Mouse (Mus musculus) ZHBTc4 (cell line): ENCODE data around the gene Nxph3.

Experiments used
- DNase-seq: peaks from one replicate; pipeline ENCODE4 v3.0.0-alpha.2; 2011; ENCODE audit warnings: low read depth, low spot score

Gene Nxph3

DNA sequence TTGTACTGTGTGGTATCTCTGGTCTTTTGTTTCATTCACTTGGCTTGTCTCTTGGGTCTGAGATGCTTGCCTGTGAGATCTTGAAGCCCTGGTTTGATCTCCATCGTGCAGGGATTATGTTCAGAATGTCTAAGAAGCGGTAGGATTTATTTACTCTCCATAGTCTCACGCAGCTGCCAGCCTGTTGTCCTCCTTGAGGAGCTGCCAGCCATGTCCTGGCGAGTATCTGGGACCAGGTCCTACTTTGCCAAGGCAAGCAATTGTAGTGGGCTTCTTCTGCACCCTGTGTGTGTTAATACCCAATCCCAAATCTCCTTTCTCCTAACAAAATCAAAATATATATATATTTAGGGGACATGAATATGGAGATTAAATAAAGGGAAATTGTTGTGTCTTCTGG is 21.4 kb downstream of the Nxph3 start:
- DNase-seq: no peak

DNA sequence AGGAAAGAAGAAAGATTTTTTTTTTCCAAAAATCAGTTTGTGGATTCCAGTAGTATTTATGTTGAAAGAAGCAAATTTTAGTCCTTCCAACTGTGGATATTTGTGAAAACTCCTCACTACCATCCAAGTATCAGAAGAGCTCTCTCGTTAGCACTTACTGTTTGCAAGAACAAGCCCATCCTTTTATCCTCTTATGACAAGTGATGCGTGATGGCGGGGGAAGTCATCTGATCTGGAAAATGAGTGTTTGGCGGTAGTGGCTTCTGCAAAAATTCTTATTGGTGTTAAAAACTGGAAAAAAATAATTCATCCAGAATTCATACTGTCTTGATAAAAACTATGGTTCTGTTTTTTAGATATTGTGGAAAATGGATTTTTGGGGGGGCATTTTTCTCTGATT is 22.1 kb downstream of the Nxph3 start:
- no peak for DNase-seq

DNA sequence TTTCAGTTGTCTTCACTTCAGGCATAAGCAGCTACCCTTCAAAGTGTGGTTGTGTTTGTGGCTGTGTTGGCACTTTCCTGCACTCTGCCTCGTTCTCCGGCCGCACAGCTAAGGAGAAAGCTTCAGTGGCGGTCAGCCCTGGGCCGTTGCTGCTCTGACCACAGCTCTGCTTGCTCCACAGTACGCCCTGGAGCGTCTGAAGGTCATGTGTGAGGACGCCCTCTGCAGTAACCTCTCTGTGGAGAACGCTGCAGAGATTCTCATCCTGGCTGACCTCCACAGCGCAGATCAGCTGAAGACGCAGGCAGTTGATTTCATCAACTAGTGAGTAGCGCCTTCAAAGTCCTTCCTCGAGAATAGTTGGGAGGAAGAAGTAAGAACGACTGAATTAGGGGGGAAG is 24.3 kb downstream of the Nxph3 start:
- no peak for DNase-seq

DNA sequence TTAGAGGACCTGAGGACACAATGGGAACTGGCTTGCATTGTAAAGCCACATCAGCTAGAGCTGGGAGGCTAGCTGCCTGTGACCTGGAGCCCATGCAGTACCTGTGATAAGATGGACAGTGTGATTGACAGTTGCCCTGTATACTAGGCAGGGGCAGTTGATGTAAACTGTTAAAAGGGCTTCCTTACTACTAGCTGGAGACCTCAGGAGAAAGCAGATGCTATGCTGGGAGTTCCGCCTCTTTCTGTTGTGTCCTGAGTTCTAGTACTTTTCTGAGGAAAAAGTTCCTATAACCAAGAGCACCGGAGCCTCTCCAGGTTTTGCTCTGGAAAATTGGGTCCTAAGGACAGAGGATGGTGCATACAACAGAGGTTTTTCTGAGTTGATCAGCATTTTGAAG is 27.1 kb downstream of the Nxph3 start:
- no peak for DNase-seq

DNA sequence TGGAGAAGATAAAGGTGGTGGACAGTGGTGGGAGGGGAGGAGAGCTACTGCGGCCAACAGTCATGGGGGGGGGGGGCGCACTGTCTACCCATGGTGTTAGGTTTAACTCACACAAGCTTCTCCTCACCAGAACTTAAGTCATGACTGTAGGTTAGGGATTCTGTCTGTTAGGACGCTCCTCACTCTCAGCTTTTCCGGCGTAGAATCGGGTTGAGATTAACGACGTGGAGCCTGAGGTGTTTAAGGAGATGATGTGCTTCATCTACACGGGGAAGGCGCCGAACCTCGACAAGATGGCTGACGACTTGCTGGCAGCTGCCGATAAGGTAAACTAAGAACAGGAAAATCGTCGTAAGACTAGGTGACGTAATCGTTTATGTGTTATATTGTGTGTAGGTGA is 28.7 kb downstream of the Nxph3 start:
- DNase-seq: no peak

DNA sequence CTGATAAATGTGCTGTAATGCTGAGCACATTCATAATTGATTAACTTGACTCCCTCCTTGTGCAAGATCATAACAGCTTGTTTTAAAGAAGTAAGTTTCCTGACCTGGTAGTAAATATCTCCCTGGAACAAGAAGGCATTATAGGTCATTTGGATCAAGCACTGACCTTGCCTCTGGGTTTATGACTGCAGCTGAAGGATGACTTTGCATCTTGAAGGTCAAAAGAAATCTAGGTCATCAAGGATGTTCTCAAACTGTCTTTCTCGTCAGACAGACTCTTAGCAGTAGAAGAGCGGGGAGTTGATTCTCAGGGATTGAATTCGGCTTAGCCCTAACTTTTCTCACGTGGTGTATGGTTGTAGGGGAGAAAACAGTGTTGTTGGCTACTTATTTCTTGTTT is 33.7 kb downstream of the Nxph3 start:
- DNase-seq: no peak

DNA sequence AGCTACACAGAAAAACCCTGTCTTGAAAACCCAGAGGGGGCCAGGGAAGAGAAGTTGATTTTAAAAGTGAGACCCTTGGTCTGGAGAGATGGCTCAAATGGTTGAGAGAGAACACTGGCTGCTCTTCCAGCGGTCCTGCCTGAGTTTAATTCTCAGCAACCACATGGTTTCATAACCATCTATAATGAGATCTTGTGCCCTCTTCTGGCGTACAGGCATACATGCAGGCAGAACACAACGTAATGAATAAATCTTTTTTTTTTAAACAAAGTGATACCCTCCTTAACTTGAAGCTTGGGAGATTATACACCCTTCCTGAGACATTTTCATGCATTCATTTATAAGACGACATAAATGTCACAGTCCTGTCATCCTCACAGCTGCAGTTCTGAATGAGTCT is 34.9 kb downstream of the Nxph3 start:
- peak; percentile 35 for DNase-seq

DNA sequence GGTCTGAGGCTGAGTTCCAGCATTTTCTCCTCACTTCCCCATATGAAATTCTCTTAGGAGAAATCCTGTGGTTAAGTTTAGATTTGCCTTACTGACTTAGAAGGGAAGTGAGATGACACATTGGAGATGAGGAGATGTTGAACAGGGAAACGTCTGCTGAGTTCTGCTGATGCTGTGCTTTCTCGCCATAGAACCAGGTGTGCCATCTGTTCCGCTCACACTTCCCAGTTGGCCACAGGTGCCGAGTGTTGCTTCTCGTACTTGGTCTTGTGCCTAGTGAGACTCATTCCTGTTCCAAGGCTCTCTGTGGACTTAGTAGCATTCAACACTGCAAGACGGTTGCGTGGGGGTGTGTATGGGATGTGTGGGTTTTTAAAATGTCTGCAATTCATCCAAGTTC is 38.0 kb downstream of the Nxph3 start:
- no peak for DNase-seq

DNA sequence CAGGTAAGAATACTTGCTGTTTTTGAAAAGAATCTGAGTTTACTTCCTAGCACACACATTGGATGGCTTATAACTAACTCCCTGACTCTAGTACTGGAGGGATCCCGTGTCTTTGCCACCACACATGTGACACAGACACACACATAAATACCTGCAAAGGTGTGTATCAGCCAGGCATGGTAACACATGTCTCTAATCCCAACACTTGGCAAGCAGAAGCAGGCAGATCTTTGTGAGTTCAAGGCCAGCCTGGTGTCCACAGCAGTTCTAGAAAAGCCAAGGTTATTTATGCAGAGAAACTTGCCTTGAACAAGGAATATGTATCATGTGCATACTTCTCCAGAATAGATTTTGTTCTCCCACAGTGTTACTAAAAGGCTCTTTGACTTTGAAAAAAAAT is 40.9 kb downstream of the Nxph3 start:
- no peak for DNase-seq

DNA sequence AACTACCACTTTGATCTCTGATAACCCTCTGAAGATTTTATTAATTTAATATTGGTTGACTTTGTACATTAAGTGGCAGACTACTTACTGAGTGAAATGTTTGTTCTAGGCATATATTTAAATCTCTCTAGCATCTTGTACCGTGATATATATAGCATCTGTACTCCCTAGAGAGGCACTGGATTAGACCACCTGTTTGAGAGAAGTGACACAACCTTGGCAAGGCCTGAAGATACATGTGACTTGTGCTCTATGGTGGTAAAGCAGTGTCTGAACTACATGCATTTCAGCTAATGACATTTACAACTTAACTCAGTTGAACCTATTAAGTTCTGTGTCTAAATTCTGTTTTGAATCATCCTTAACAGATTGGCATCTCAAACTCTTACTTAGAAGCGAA is 41.4 kb downstream of the Nxph3 start:
- DNase-seq: no peak

DNA sequence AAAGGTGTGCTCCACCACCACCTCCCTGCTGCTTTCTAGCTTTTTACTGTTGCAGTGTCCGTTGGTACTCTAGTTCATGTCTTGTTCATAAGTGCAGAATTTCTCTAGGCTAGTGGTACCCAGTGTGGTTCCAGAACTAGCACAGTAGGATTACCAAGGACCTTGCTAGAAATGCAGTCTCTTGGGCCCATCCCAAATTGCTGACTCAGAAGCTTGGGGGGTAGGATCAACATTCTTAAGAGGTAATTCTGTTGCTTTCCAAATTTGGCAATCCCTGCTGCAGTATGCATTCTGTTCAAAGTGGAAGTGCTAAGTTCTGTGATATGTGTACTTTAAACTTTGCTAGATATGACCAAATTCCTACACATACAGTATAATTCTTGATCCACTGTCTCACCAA is 46.6 kb downstream of the Nxph3 start:
- no peak for DNase-seq

DNA sequence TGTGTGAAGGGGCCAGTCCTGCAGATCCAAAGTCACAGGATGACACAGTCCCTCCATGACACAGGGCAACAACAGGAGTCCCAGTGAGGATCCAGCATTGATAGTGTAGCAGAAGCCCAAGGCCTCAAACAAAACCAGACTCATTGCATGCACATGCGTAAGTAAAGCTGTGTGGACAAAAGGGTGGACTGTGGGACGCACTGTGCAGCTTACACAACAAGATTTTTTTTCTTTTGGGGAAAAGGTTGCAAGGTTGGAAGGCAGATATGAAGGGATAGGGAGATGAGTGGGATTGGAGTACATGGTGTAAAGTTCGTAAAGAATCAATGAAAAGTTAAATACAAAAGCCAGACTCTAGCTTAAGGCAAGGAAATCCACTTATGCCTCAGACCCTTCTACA is 52.2 kb downstream of the Nxph3 start:
- DNase-seq: no peak

DNA sequence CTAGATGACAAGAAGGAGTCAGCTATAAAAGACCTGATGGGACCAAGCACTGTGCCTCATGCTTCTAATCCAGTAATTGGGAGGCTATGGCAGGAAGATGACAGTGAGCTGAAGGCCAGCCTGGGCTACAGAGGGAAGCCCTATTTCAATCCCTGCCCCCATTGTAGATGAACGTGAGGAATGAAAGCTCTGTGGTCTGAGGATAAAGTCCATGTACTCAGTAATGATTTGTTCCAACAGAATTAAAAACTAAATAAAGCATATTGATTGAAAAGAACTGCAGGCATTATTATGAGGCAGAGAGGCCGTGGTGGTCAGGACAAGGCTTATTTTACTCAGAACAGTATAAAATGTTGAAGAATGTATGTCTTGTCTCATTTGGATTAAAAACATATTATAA is 53.5 kb downstream of the Nxph3 start:
- no peak for DNase-seq
